Mouse (Mus musculus): ENCODE data around the gene Plekhh2. TPM values are rescaled to one million over a fixed set of nuclear protein-coding genes. Genes with fewer than 3 reads are reported as not detected.

Plekhh2 gene
- total RNA-seq, 2 experiments from 2014 or later = 3.6 to 3.8 TPM

DNA sequence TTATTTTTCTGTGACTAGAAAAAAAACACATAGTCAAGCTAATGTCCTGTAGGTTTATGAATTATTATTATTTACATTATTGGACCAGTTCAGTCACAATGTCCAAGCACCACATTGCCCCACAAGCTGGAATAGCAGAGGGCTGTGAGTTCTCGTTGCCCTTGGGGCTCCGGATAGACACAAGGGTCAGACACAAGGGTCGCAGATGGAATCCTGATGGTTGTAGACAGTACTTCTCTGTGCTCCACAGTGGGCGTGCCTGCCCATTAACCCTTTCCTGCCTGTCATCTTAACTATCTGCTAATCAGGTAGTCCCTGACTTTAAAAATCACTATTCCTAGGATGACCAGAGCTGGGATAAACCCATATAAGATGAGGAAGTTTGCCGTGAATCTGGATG is 146.5 kb downstream of the Plekhh2 start:
- no peak for DNase-seq
- intact Hi-C loops (cut with DNase I; ENCODE audit: low total_unique reads) = no loop called here

- no peak for DNase-seq
- intact Hi-C loops (cut with DNase I; ENCODE audit: low total_unique reads) = no loop called here
Observed at GRCm38 (mm10) chr17:84658951-84659350, 147.3 kb downstream of the Plekhh2 start.

- no peak for DNase-seq
- intact Hi-C loops (cut with DNase I; ENCODE audit: low total_unique reads) = no loop called here
Observed at GRCm38 (mm10) chr17:84665053-84665452, 153.4 kb downstream of the Plekhh2 start.

- no peak for DNase-seq
- intact Hi-C loops (cut with DNase I; ENCODE audit: low total_unique reads) = no loop called here
Observed at GRCm38 (mm10) chr17:84665691-84666090, 154.0 kb downstream of the Plekhh2 start.

- no peak for DNase-seq
- intact Hi-C loops (cut with DNase I; ENCODE audit: low total_unique reads) = no loop called here
Observed at GRCm38 (mm10) chr17:84667848-84668247, 156.2 kb downstream of the Plekhh2 start.

Other genes starting within 250 kb of the Plekhh2 start
- 1 to 10 TPM; 5.1 to 5.5 TPM for gene Thada, start 45.7 kb upstream of the Plekhh2 start, total RNA-seq (2021)
- 1 to 10 TPM; 3.1 to 3.5 TPM for gene Dync2li1, start 114.6 kb downstream of the Plekhh2 start, total RNA-seq (2021)
- gene Abcg8, start 164.4 kb downstream of the Plekhh2 start, total RNA-seq (2021) = not detected
- not detected for gene Abcg5, start 171.1 kb downstream of the Plekhh2 start, total RNA-seq (2021)